In the genomic region with DNA sequence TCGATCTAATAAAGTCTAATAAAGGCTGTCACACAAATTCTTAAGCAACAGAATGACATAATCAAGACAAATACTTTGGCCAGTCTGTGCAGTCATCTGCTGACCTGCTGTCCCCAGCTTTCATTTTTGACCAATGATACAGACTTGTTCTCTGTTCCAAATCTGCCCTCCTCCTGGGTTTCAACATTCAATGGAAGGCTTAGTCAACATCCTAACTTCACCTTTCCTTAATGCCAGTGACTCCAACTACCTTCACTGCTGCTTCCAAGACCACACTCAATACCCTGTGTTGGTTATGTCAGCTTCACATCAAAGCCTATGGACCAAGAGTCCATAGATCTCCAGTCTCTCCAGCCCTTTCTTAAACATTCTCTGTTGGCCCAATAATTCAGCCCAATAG, we compare ENCODE assay signal across 12 mouse cellular contexts.
"Had no signal": no experiment of that assay in that cellular context is flagged by ENCODE, and none has a peak within 500 bp of the region (broad histone marks: within the 10 kb centered on the region; RNA-seq: fewer than 3 reads in every experiment).

No protein-coding gene starts in this region.

- H3K4me1 ChIP-seq: megakaryocyte, embryonic 14.5 days had no signal

- DNase-seq: lung, embryonic 14.5 days; lung, postnatal 10 days; right cerebral cortex, postnatal 14 days; spleen, adult 18-20 months; thymus, adult 18-20 months; thymus, postnatal 14 days; thymus, postnatal 36 days had no signal

- H3K36me3 ChIP-seq: midbrain, embryonic 13.5 days; midbrain, embryonic 15.5 days; neural tube, embryonic 12.5 days had no signal

- H3K27me3 ChIP-seq: midbrain, embryonic 13.5 days; midbrain, embryonic 15.5 days; neural tube, embryonic 12.5 days had no signal

- H3K4me3 ChIP-seq: megakaryocyte, embryonic 14.5 days; midbrain, embryonic 13.5 days; midbrain, embryonic 15.5 days; neural tube, embryonic 12.5 days had no signal

- H3K9ac ChIP-seq: lung, embryonic 14.5 days; midbrain, embryonic 13.5 days; midbrain, embryonic 15.5 days; neural tube, embryonic 12.5 days had no signal

- H3K27ac ChIP-seq: macrophage; midbrain, embryonic 13.5 days; midbrain, embryonic 15.5 days; neural tube, embryonic 12.5 days had no signal
